Mouse (Mus musculus): ENCODE data around the gene Ly9. TPM values are rescaled to one million over a fixed set of nuclear protein-coding genes. Genes with fewer than 3 reads are reported as not detected.
A peak's percentile ranks its signal among the peaks of the same experiment; 100 is the strongest.

The Ly9 gene
- total and polyA plus RNA-seq, 2 experiments from 2014 or later, result 0.63 TPM; not detected in 1

- DNase-seq (ENCODE audit: low spot score), result no peak
- Histone ChIP-seq H3K4me3 (ENCODE audit: low read length) (no peak overlapping the region), H3K27me3 (ENCODE audit: insufficient read depth, low read length) (no peaks in the 10 kb centered on the region), H3K9ac (replicated peaks; ENCODE audit: low read length) (no peak overlapping the region), H3K36me3 (ENCODE audit: insufficient read depth, low read length) (no peaks in the 10 kb centered on the region), H3K27ac (no peak overlapping the region), H3K4me1 (ENCODE audit: insufficient read depth, low read length) (no peaks in the 10 kb centered on the region), H3K9me3 (ENCODE audit: low read length) (no peaks in the 10 kb centered on the region), H3K4me2 (ENCODE audit: low read depth, low read length) (no peak overlapping the region)
- no peak for TF ChIP-seq CTCF (IDR thresholded peaks at IDR 0.05; ENCODE audit: low read depth)
- ATAC-seq, result no peak
- WGBS, result 74% methylated on average over 2 of the region's 2 CpGs
These were observed 31.5 kb upstream of the Ly9 start for GRCm38 (mm10) chr1:171638686-171639085.

GRCm38 (mm10) chr1:171637101-171637500 lies 29.9 kb upstream of the Ly9 start:
- Histone ChIP-seq H3K27ac (no peak overlapping the region), H3K36me3 (ENCODE audit: insufficient read depth, low read length) (no peaks in the 10 kb centered on the region), H3K4me3 (ENCODE audit: low read length) (no peak overlapping the region), H3K27me3 (ENCODE audit: insufficient read depth, low read length) (no peaks in the 10 kb centered on the region), H3K4me2 (ENCODE audit: low read depth, low read length) (no peak overlapping the region), H3K4me1 (ENCODE audit: insufficient read depth, low read length) (no peaks in the 10 kb centered on the region), H3K9me3 (ENCODE audit: low read length) (no peaks in the 10 kb centered on the region), H3K9ac (replicated peaks; ENCODE audit: low read length) (no peak overlapping the region)
- 72% methylated on average over 8 of the region's 8 CpGs for WGBS
- no peak for TF ChIP-seq CTCF (IDR thresholded peaks at IDR 0.05; ENCODE audit: low read depth)
- ATAC-seq, result no peak
- DNase-seq (ENCODE audit: low spot score), result no peak

- no peak for TF ChIP-seq CTCF (IDR thresholded peaks at IDR 0.05; ENCODE audit: low read depth)
These were observed 28.5 kb upstream of the Ly9 start for GRCm38 (mm10) chr1:171635696-171636095.

GRCm38 (mm10) chr1:171631447-171631846 lies 24.2 kb upstream of the Ly9 start:
- 60% methylated on average over 2 of the region's 2 CpGs for WGBS
- DNase-seq (ENCODE audit: low spot score) (peak; percentile 13), ATAC-seq (no peak)

More at GRCm38 (mm10) chr1:171635696-171636095, 28.5 kb upstream of the Ly9 start:
- Histone ChIP-seq H3K9me3 (ENCODE audit: low read length) (no peaks in the 10 kb centered on the region), H3K4me2 (ENCODE audit: low read depth, low read length) (no peak overlapping the region), H3K4me3 (ENCODE audit: low read length) (no peak overlapping the region), H3K9ac (replicated peaks; ENCODE audit: low read length) (no peak overlapping the region), H3K36me3 (ENCODE audit: insufficient read depth, low read length) (no peaks in the 10 kb centered on the region), H3K4me1 (ENCODE audit: insufficient read depth, low read length) (no peaks in the 10 kb centered on the region), H3K27me3 (ENCODE audit: insufficient read depth, low read length) (no peaks in the 10 kb centered on the region), H3K27ac (no peak overlapping the region)
- WGBS, result 70% methylated on average over 6 of the region's 6 CpGs
- ATAC-seq (no peak), DNase-seq (ENCODE audit: low spot score) (no peak)

GRCm38 (mm10) chr1:171630912-171631311 lies 23.7 kb upstream of the Ly9 start:
- Histone ChIP-seq H3K4me2 (ENCODE audit: low read depth, low read length) (no peak overlapping the region), H3K36me3 (ENCODE audit: insufficient read depth, low read length) (no peaks in the 10 kb centered on the region), H3K27ac (no peak overlapping the region), H3K4me3 (ENCODE audit: low read length) (no peak overlapping the region), H3K9me3 (ENCODE audit: low read length) (no peaks in the 10 kb centered on the region), H3K9ac (replicated peaks; ENCODE audit: low read length) (no peak overlapping the region), H3K27me3 (ENCODE audit: insufficient read depth, low read length) (no peaks in the 10 kb centered on the region), H3K4me1 (ENCODE audit: insufficient read depth, low read length) (no peaks in the 10 kb centered on the region)
- ATAC-seq, result no peak
- WGBS, result 61% methylated on average over 4 of the region's 4 CpGs
- DNase-seq (ENCODE audit: low spot score), result peak; percentile 7
- no peak for TF ChIP-seq CTCF (IDR thresholded peaks at IDR 0.05; ENCODE audit: low read depth)

More at GRCm38 (mm10) chr1:171631447-171631846, 24.2 kb upstream of the Ly9 start:
- no peak overlapping the region for H3K4me3 ChIP-seq (ENCODE audit: low read length)
- no peaks in the 10 kb centered on the region for H3K4me1 ChIP-seq (ENCODE audit: insufficient read depth, low read length)
- no peaks in the 10 kb centered on the region for H3K27me3 ChIP-seq (ENCODE audit: insufficient read depth, low read length)
- H3K36me3 ChIP-seq (ENCODE audit: insufficient read depth, low read length), result no peaks in the 10 kb centered on the region
- H3K9me3 ChIP-seq (ENCODE audit: low read length), result no peaks in the 10 kb centered on the region
- H3K4me2 ChIP-seq (ENCODE audit: low read depth, low read length), result no peak overlapping the region
- no peak overlapping the region for H3K9ac ChIP-seq (replicated peaks; ENCODE audit: low read length)
- H3K27ac ChIP-seq, result no peak overlapping the region
- TF ChIP-seq CTCF (IDR thresholded peaks at IDR 0.05; ENCODE audit: low read depth), result no peak

- Histone ChIP-seq H3K27ac (no peak overlapping the region), H3K4me2 (ENCODE audit: low read depth, low read length) (no peak overlapping the region), H3K27me3 (ENCODE audit: insufficient read depth, low read length) (no peaks in the 10 kb centered on the region), H3K4me3 (ENCODE audit: low read length) (no peak overlapping the region), H3K9ac (replicated peaks; ENCODE audit: low read length) (no peak overlapping the region), H3K9me3 (ENCODE audit: low read length) (no peaks in the 10 kb centered on the region), H3K4me1 (ENCODE audit: insufficient read depth, low read length) (no peaks in the 10 kb centered on the region), H3K36me3 (ENCODE audit: insufficient read depth, low read length) (no peaks in the 10 kb centered on the region)
- DNase-seq (ENCODE audit: low spot score), result no peak
- WGBS, result 81% methylated on average over 7 of the region's 7 CpGs
- no peak for ATAC-seq
- TF ChIP-seq CTCF (IDR thresholded peaks at IDR 0.05; ENCODE audit: low read depth), result no peak
These were observed 22.8 kb upstream of the Ly9 start for GRCm38 (mm10) chr1:171630041-171630440.

- H3K36me3 ChIP-seq (ENCODE audit: insufficient read depth, low read length), result no peaks in the 10 kb centered on the region
- H3K9me3 ChIP-seq (ENCODE audit: low read length), result no peaks in the 10 kb centered on the region
- TF ChIP-seq CTCF (IDR thresholded peaks at IDR 0.05; ENCODE audit: low read depth), result no peak
- H3K27me3 ChIP-seq (ENCODE audit: insufficient read depth, low read length), result no peaks in the 10 kb centered on the region
- H3K4me2 ChIP-seq (ENCODE audit: low read depth, low read length), result no peak overlapping the region
- DNase-seq (ENCODE audit: low spot score) (no peak), ATAC-seq (no peak)
- WGBS, result 76% methylated on average over 6 of the region's 6 CpGs
- H3K4me3 ChIP-seq (ENCODE audit: low read length), result no peak overlapping the region
- H3K9ac ChIP-seq (replicated peaks; ENCODE audit: low read length), result no peak overlapping the region
- no peak overlapping the region for H3K27ac ChIP-seq
- H3K4me1 ChIP-seq (ENCODE audit: insufficient read depth, low read length), result no peaks in the 10 kb centered on the region
These were observed 22.0 kb upstream of the Ly9 start for GRCm38 (mm10) chr1:171629168-171629567.
